Comparison of ENCODE assay signal across 14 mouse cellular contexts in genomic region chr1:187356169-187356568, GRCm38 (mm10).
DNase-seq lines count a peak whose midpoint lies in the region; ATAC-seq lines count a peak whose summit lies in the region.
"Had no signal": no experiment of that assay in that cellular context is flagged by ENCODE, and none has a peak within 500 bp of the region (broad histone marks: within the 10 kb centered on the region; RNA-seq: fewer than 3 reads in every experiment).

No protein-coding gene starts in this region.

- H3K9ac ChIP-seq in kidney, embryonic 16.5 days (replicated peaks; ENCODE audit: low read length): no peak overlapping the region
- 0 out of 2 replicates have a peak overlapping the region, but pooled peaks have one; percentile 26 for H3K9ac ChIP-seq in forebrain, embryonic 13.5 days
- no peak overlapping the region for H3K9ac ChIP-seq in hindbrain, embryonic 15.5 days
- H3K9ac ChIP-seq in midbrain, embryonic 14.5 days (replicated peaks; ENCODE audit: low read length): no peak overlapping the region
- H3K9ac ChIP-seq: heart, embryonic 15.5 days had no signal

- no peaks in the 10 kb centered on the region for H3K36me3 ChIP-seq in kidney, embryonic 16.5 days (ENCODE audit: insufficient read depth, low read length)
- H3K36me3 ChIP-seq in forebrain, embryonic 13.5 days (ENCODE audit: poor library complexity, severe bottlenecking): no peaks in the 10 kb centered on the region
- no peaks in the 10 kb centered on the region for H3K36me3 ChIP-seq in hindbrain, embryonic 15.5 days
- 0 out of 2 replicates have a peak, but pooled peaks cover 4% of the 10 kb centered on the region for H3K36me3 ChIP-seq in midbrain, embryonic 14.5 days (ENCODE audit: control insufficient read depth, insufficient read depth, low read length)
- H3K36me3 ChIP-seq: heart, embryonic 15.5 days; limb, embryonic 10.5 days had no signal

- no peaks in the 10 kb centered on the region for H3K27me3 ChIP-seq in kidney, embryonic 16.5 days (ENCODE audit: insufficient read depth, low read length)
- H3K27me3 ChIP-seq in forebrain, embryonic 13.5 days: no peaks in the 10 kb centered on the region
- no peaks in the 10 kb centered on the region for H3K27me3 ChIP-seq in hindbrain, embryonic 15.5 days
- no peaks in the 10 kb centered on the region for H3K27me3 ChIP-seq in midbrain, embryonic 14.5 days (ENCODE audit: control insufficient read depth, insufficient read depth, low read length)
- H3K27me3 ChIP-seq: heart, embryonic 15.5 days had no signal

- no peaks in the 10 kb centered on the region for H3K4me1 ChIP-seq in kidney, embryonic 16.5 days (ENCODE audit: insufficient read depth, low read length)
- H3K4me1 ChIP-seq in forebrain, embryonic 13.5 days: peaks cover 12% of the 10 kb centered on the region
- H3K4me1 ChIP-seq in hindbrain, embryonic 15.5 days (replicated peaks): peaks cover 7% of the 10 kb centered on the region
- peaks cover 4% of the 10 kb centered on the region; the same call in 1 of the 2 replicates for H3K4me1 ChIP-seq in midbrain, embryonic 14.5 days (ENCODE audit: control insufficient read depth, insufficient read depth, low read length)
- H3K4me1 ChIP-seq: heart, embryonic 15.5 days had no signal

- WGBS in kidney, embryonic 16.5 days: 67% methylated on average over 15 of the region's 15 CpGs
- 32% methylated on average over 15 of the region's 15 CpGs for WGBS in forebrain, embryonic 13.5 days
- WGBS in hindbrain, embryonic 15.5 days: 41% methylated on average over 15 of the region's 15 CpGs
- 59% methylated on average over 15 of the region's 15 CpGs for WGBS in midbrain, embryonic 14.5 days

- ATAC-seq in kidney, embryonic 16.5 days (ENCODE audit: low FRiP score, low TSS enrichment): peak; percentile 46; the same call in 1 of the 2 replicates
- peak; percentile 72 for ATAC-seq in forebrain, embryonic 13.5 days
- 0 out of 2 replicates have a peak, but pooled peaks have one; percentile 38 for ATAC-seq in hindbrain, embryonic 15.5 days (ENCODE audit: low FRiP score, low read depth)
- ATAC-seq in midbrain, embryonic 14.5 days (ENCODE audit: low FRiP score, low TSS enrichment): no peak
- ATAC-seq: intestine, postnatal 0 days had no signal

- H3K27ac ChIP-seq in kidney, embryonic 16.5 days (ENCODE audit: low read length): no peak overlapping the region
- H3K27ac ChIP-seq in forebrain, embryonic 13.5 days: peak overlapping the region; percentile 65
- H3K27ac ChIP-seq in hindbrain, embryonic 15.5 days (replicated peaks): peak overlapping the region; percentile 59; the same call in 1 of the 2 replicates
- peak overlapping the region; percentile 47 for H3K27ac ChIP-seq in midbrain, embryonic 14.5 days (replicated peaks; ENCODE audit: low read depth, low read length)
- H3K27ac ChIP-seq: heart, embryonic 15.5 days; limb, embryonic 10.5 days had no signal

- H3K9me3 ChIP-seq in kidney, embryonic 16.5 days (ENCODE audit: low read length): no peaks in the 10 kb centered on the region
- no peaks in the 10 kb centered on the region for H3K9me3 ChIP-seq in forebrain, embryonic 13.5 days (replicated peaks)
- no peaks in the 10 kb centered on the region for H3K9me3 ChIP-seq in hindbrain, embryonic 15.5 days
- no peaks in the 10 kb centered on the region for H3K9me3 ChIP-seq in midbrain, embryonic 14.5 days (ENCODE audit: control insufficient read depth, low read length)
- H3K9me3 ChIP-seq: heart, embryonic 15.5 days; limb, embryonic 10.5 days had no signal

- DNase-seq in kidney, adult 11 months: no peak
- DNase-seq in midbrain, embryonic 14.5 days: peak; percentile 57
- DNase-seq in thymus, postnatal 4 days: no peak
- DNase-seq in liver: no peak
- no peak for DNase-seq in cerebellum, adult 9-11 months
- DNase-seq: gastrocnemius, postnatal 14 days; layer of hippocampus, adult 9-11 months; thymus, postnatal 25 days had no signal

- no peak overlapping the region for H3K4me2 ChIP-seq in kidney, embryonic 16.5 days (replicated peaks; ENCODE audit: low read depth, low read length)
- peak overlapping the region; percentile 17 for H3K4me2 ChIP-seq in forebrain, embryonic 13.5 days
- H3K4me2 ChIP-seq in hindbrain, embryonic 15.5 days: no peak overlapping the region
- H3K4me2 ChIP-seq in midbrain, embryonic 14.5 days (ENCODE audit: low read length): no peak overlapping the region
- H3K4me2 ChIP-seq: heart, embryonic 15.5 days had no signal

- H3K4me3 ChIP-seq in kidney, embryonic 16.5 days (ENCODE audit: low read length): no peak overlapping the region
- no peak overlapping the region for H3K4me3 ChIP-seq in forebrain, embryonic 13.5 days
- no peak overlapping the region for H3K4me3 ChIP-seq in hindbrain, embryonic 15.5 days
- no peak overlapping the region for H3K4me3 ChIP-seq in midbrain, embryonic 14.5 days (replicated peaks; ENCODE audit: low read depth, low read length)
- H3K4me3 ChIP-seq: heart, embryonic 15.5 days; limb, embryonic 10.5 days had no signal
